Mouse (Mus musculus) gastrocnemius, adult 18-20 months (tissue): ENCODE measurements around the gene Exd1. TPM values are rescaled to one million over a fixed set of nuclear protein-coding genes. Genes with fewer than 3 reads are reported as not detected.
A peak's percentile ranks its signal among the peaks of the same experiment; 100 is the strongest.
"Not testable (repeated sequence)": the region's sequence is repeated elsewhere in the genome, so short reads cannot be mapped to it uniquely, and the experiment has no call there.

Experiments used
- DNase-seq: peaks from one replicate; pipeline ENCODE4 v3.0.0; 2021; ENCODE audit warnings: low spot score
- total RNA-seq, 2 experiments: library from RNA; stranded (reverse); gene quantifications; 2 replicates each; pipeline ENCODE4 v1.2.3; 2021

Gene Exd1
- total RNA-seq, 2 experiments from 2014 or later = 1.2 to 1.9 TPM

GRCm38 (mm10) chr2:119543656-119544055 is 3.8 kb downstream of the Exd1 start:
- no peak for DNase-seq

- peak; percentile 47 for DNase-seq
Observed at GRCm38 (mm10) chr2:119542106-119542505, 5.3 kb downstream of the Exd1 start.

GRCm38 (mm10) chr2:119538802-119539201 is 8.6 kb downstream of the Exd1 start:
- DNase-seq = no peak

GRCm38 (mm10) chr2:119525422-119525821 is 22.0 kb downstream of the Exd1 start:
- DNase-seq = no peak

- DNase-seq = no peak
Observed at GRCm38 (mm10) chr2:119523836-119524235, 23.6 kb downstream of the Exd1 start.

GRCm38 (mm10) chr2:119520550-119520949 is 26.9 kb downstream of the Exd1 start:
- no peak for DNase-seq

- no peak for DNase-seq
Observed at GRCm38 (mm10) chr2:119516811-119517210, 30.6 kb downstream of the Exd1 start.

- no peak for DNase-seq
Observed at GRCm38 (mm10) chr2:119514026-119514522, 33.4 kb downstream of the Exd1 start.

- no peak for DNase-seq
Observed at GRCm38 (mm10) chr2:119512292-119512691, 35.1 kb downstream of the Exd1 start.

GRCm38 (mm10) chr2:119510856-119511255 is 36.6 kb downstream of the Exd1 start:
- DNase-seq = no peak

- not testable (repeated sequence) for DNase-seq
Observed at GRCm38 (mm10) chr2:119508518-119508917, 38.9 kb downstream of the Exd1 start.

- no peak for DNase-seq
Observed at GRCm38 (mm10) chr2:119507108-119507507, 40.3 kb downstream of the Exd1 start.

GRCm38 (mm10) chr2:119500965-119501652 is 46.3 kb downstream of the Exd1 start:
- DNase-seq = no peak

- DNase-seq = no peak
Observed at GRCm38 (mm10) chr2:119498859-119499258, 48.6 kb downstream of the Exd1 start.

- no peak for DNase-seq
Observed at GRCm38 (mm10) chr2:119496082-119496481, 51.3 kb downstream of the Exd1 start.

- DNase-seq = peak; percentile 13
Observed at GRCm38 (mm10) chr2:119491953-119492352, 55.5 kb downstream of the Exd1 start.

- no peak for DNase-seq
Observed at GRCm38 (mm10) chr2:119486488-119486887, 60.9 kb downstream of the Exd1 start.

- DNase-seq = no peak
Observed at GRCm38 (mm10) chr2:119482307-119482706, 65.1 kb downstream of the Exd1 start.

GRCm38 (mm10) chr2:119478397-119478749 is 69.1 kb downstream of the Exd1 start:
- no peak for DNase-seq

GRCm38 (mm10) chr2:119477571-119478396 is 69.6 kb downstream of the Exd1 start, which contains the start of gene Ino80:
TSS of gene Ino80 (minus strand) at chr2:119477687.
- DNase-seq = peak; percentile 99

- peak; percentile 75 for DNase-seq
Observed at GRCm38 (mm10) chr2:119476621-119477391, 70.6 kb downstream of the Exd1 start.

- DNase-seq = no peak
Observed at GRCm38 (mm10) chr2:119476166-119476565, 71.3 kb downstream of the Exd1 start.
